Comparison of ENCODE assay signal across 10 mouse cellular contexts in the genomic region with DNA sequence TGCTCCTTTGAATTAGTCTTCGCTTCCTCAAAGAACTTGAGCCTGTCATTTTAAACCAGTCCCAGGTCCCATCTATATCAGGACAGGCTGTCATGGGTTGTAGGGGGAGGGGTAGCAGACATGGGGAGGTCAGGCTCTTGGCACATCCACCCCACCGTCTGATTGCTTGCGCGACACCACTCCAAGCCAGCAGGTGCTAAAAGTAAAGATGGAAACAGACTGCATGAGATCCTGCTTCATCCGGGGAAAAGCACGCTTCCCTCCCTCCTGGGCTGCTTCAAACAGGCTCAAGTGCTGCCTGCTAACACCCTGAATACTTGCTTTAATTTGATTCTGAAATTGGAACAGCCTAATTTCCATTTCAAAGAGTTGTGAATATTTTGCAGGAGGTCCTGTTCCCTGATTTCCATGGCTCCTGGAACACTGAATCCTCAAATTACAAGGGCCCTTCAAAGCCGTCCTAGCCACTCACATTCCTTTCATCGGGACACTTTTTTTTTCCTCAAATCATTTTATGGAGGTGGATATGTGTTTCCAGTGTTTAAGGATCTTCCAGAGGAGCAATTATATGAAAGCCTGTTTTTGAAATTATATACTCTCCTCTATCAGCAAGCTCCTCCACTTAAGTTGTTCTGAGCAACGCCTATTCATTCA. TPM values are rescaled to one million over a fixed set of nuclear protein-coding genes. Genes with fewer than 3 reads are reported as not detected.
DNase-seq lines count a peak whose midpoint lies in the region; ATAC-seq and TF ChIP-seq lines count a peak whose summit lies in the region.
"Had no signal": no experiment of that assay in that cellular context is flagged by ENCODE, and none has a peak within 500 bp of the region (broad histone marks: within the 10 kb centered on the region; RNA-seq: fewer than 3 reads in every experiment).

A gene (minus strand): TSS at position 127 of the 654 bp plus-strand sequence.

- no peaks in the 10 kb centered on the region for H3K9me3 ChIP-seq in midbrain, postnatal 0 days (ENCODE audit: low read length)

- H3K27ac ChIP-seq in left cerebral cortex, adult 2 months, result peak within 1 kb of the TSS; percentile 36; the same call in 1 of the 2 replicates
- H3K27ac ChIP-seq in midbrain, postnatal 0 days (ENCODE audit: low read depth, low read length), result no peak within 1 kb of the TSS
- H3K27ac ChIP-seq: kidney, postnatal 0 days had no signal

- WGBS in midbrain, postnatal 0 days, result 23% methylated on average over 9 of the region's 9 CpGs

- no peak within 1 kb of the TSS for H3K4me3 ChIP-seq in left cerebral cortex, adult 2 months
- H3K4me3 ChIP-seq in midbrain, postnatal 0 days (ENCODE audit: low read depth, low read length), result peak within 1 kb of the TSS; percentile 18; the same call in 1 of the 2 replicates

- intact Hi-C loops in left cerebral cortex, adult 2 months (cut with DNase I), result no loop called here
- intact Hi-C loops in left cerebral cortex, postnatal 4 days (cut with DNase I), result no loop called here
- intact Hi-C loops in heart, postnatal 36 days (cut with DNase I), result no loop called here

- H3K4me2 ChIP-seq in midbrain, postnatal 0 days (ENCODE audit: low read depth, low read length, poor library complexity, severe bottlenecking), result peak within 1 kb of the TSS; percentile 40

- DNase-seq in left cerebral cortex, adult 2 months (ENCODE audit: extremely low spot score in 1 of 2, low spot score in 2 of 2), result peak in 1 of 2 experiments; percentile 17
- DNase-seq in left cerebral cortex, postnatal 4 days, result no peak
- DNase-seq in heart, postnatal 36 days, result peak; percentile 3
- DNase-seq in midbrain, postnatal 0 days (ENCODE audit: low spot score), result no peak
- no peak for DNase-seq in urinary bladder, adult 18-20 months (ENCODE audit: low spot score in 2 of 2)
- DNase-seq in adrenal gland, postnatal 14 days, result no peak
- DNase-seq in thymus, postnatal 25 days, result no peak
- DNase-seq: cerebellum, adult 8-10 months had no signal

- no peaks in the 10 kb centered on the region for H3K36me3 ChIP-seq in midbrain, postnatal 0 days (ENCODE audit: insufficient read depth, low read length)

- no peaks in the 10 kb centered on the region for H3K27me3 ChIP-seq in midbrain, postnatal 0 days (ENCODE audit: insufficient read depth, low read length)

- no peak within 1 kb of the TSS for H3K9ac ChIP-seq in midbrain, postnatal 0 days (replicated peaks; ENCODE audit: low read length, poor library complexity, severe bottlenecking)

- ATAC-seq in frontal cortex, adult (ENCODE audit: low TSS enrichment), result peak; percentile 85
- peak; percentile 78 for ATAC-seq in midbrain, postnatal 0 days (ENCODE audit: low FRiP score)

- no peaks in the 10 kb centered on the region for H3K4me1 ChIP-seq in midbrain, postnatal 0 days (ENCODE audit: insufficient read depth, low read length)

- TF ChIP-seq CTCF in left cerebral cortex, adult 2 months (IDR thresholded peaks at IDR 0.05), result no peak
- TF ChIP-seq CTCF in midbrain, postnatal 0 days (IDR thresholded peaks at IDR 0.05), result no peak

RNA-seq across cellular contexts. Expression of the gene that starts here (rescaled TPM):
- total RNA-seq in left cerebral cortex, adult 2 months (2021), result 1 to 10 TPM; 2.0 to 2.7 TPM
- total RNA-seq in left cerebral cortex, postnatal 4 days (2021), result under 1 TPM; 0.42 to 0.58 TPM
- total RNA-seq in heart, postnatal 36 days (2021), result 1 to 10 TPM in 1 of 2 experiments, under 1 TPM in 1; 0.58 to 1.6 TPM
- 0.55 and 1.5 TPM in 2 replicates for total RNA-seq in midbrain, postnatal 0 days (2014; rRNA removed)
- 1.4 and 1.8 TPM in 2 replicates for polyA plus RNA-seq in midbrain, postnatal 0 days (2015; fragmentation: Nextera tagmentation; extraction: Ambion mirVana)
- total RNA-seq in adrenal gland, postnatal 14 days (2021), result not detected in 2 replicates

Comparison
In these comparisons a context has a peak if more than half of its experiments do, and no peak if none do; other contexts are left out.
1. DNase-seq: peak in heart, postnatal 36 days (2 of 2); none in left cerebral cortex, postnatal 4 days (single experiment), midbrain, postnatal 0 days (single experiment), urinary bladder, adult 18-20 months (0 of 2), adrenal gland, postnatal 14 days (single experiment) and thymus, postnatal 25 days (single experiment).